Mouse (Mus musculus) neural tube, embryonic 13.5 days (tissue): ENCODE measurements around the gene Mark4. TPM values are rescaled to one million over a fixed set of nuclear protein-coding genes. Genes with fewer than 3 reads are reported as not detected.

Experiments used
- ATAC-seq: fragments of 200-750 bp; cut with Nextera tagmentation; 2 replicates; pipeline ENCODE4 v1.8.0; 2017; ENCODE audit warnings: low read depth, mild to moderate bottlenecking, moderate TSS enrichment, moderate library complexity
- H3K27ac ChIP-seq: fragments of 300-500 bp; sonication (generic); replicated peaks from 2 replicates; pipeline ENCODE4 v1.5.1; 2015; ENCODE audit warnings: moderate library complexity, mild to moderate bottlenecking, inconsistent platforms
- H3K27me3 ChIP-seq: fragments of 300-500 bp; sonication (generic); 2 replicates; pipeline ENCODE4 v1.6.1; 2015; ENCODE audit warnings: mild to moderate bottlenecking, inconsistent platforms
- H3K36me3 ChIP-seq: fragments of 300-500 bp; sonication (generic); 2 replicates; pipeline ENCODE4 v1.6.1; 2015; ENCODE audit warnings: mild to moderate bottlenecking, inconsistent platforms
- H3K4me1 ChIP-seq: fragments of 300-500 bp; sonication (generic); replicated peaks from 2 replicates; pipeline ENCODE4 v1.6.1; 2015; ENCODE audit warnings: inconsistent platforms
- H3K4me2 ChIP-seq: fragments of 300-500 bp; sonication (generic); 2 replicates; pipeline ENCODE4 v1.6.1; 2015; ENCODE audit warnings: inconsistent platforms, mild to moderate bottlenecking, moderate library complexity
- H3K4me3 ChIP-seq: fragments of 300-500 bp; sonication (generic); 2 replicates; pipeline ENCODE4 v1.5.1; 2015; ENCODE audit warnings: mild to moderate bottlenecking, inconsistent platforms
- H3K9ac ChIP-seq: fragments of 300-500 bp; sonication (generic); 2 replicates; pipeline ENCODE4 v1.6.1; 2015; ENCODE audit warnings: moderate library complexity, mild to moderate bottlenecking, inconsistent platforms
- H3K9me3 ChIP-seq: fragments of 300-500 bp; sonication (generic); 2 replicates; pipeline ENCODE4 v1.6.1; 2016; ENCODE audit warnings: inconsistent platforms
- WGBS: fragments of 180-500 bp; shearing (Covaris S2); methylation state at CpG from one replicate; pipeline ENCODE4 v1.1.7; 2015; 5-methylcytosine and 5-hydroxymethylcytosine counted together
- polyA plus RNA-seq: library from polyadenylated mRNA; unstranded; fragments of >200 nt; fragmentation: Nextera tagmentation; extraction: Ambion mirVana; gene quantifications from 2 replicates; pipeline ENCODE4 v1.2.1, GENCODE M21; 2015

Gene Mark4
- 14.9 and 16.1 TPM in 2 replicates for polyA plus RNA-seq

DNA sequence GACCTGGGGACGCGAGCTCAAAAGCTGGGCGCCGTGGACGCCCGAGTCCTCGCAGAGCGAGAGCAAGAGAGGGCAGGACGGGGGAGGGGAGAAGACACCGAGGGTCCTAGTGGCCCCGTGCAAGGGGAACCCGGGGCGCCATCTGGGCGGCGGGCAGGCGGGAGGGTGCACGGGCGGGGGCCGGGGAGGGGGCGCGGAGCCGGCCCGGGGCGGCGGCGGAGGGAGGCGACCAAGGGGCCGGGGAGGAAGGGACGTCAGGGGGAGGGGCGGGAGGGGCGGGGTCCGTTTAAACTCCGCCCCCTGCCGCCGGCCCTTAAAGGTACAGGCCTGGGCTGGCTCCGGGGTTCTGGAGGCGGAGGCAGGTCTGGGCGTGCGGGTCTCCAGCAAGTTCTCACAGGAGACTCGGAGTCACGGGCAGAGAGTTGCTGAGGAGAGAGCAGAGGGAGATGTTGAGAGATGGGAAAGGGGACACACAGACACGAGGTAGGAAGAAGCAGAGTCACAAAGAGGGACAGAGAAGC lies at the start of gene Mark4:
Gene Mark4, minus strand, starts transcription at position 231 of the 521 bp plus-strand sequence.
- peak; percentile 89 for ATAC-seq
- H3K9me3 ChIP-seq = no peaks in the 10 kb centered on the region
- H3K9ac ChIP-seq = peak within 1 kb of the TSS; percentile 97
- peaks cover 30% of the 10 kb centered on the region for H3K4me1 ChIP-seq
- H3K27me3 ChIP-seq = peaks cover 4% of the 10 kb centered on the region; the same call in 1 of the 2 replicates
- peak within 1 kb of the TSS; percentile 99 for H3K4me2 ChIP-seq
- H3K4me3 ChIP-seq = peak within 1 kb of the TSS; percentile 93
- WGBS = under 1% methylated on average over 27 of the region's 42 CpGs
- peak within 1 kb of the TSS; percentile 83 for H3K27ac ChIP-seq
- peaks cover 10% of the 10 kb centered on the region for H3K36me3 ChIP-seq

- H3K27ac ChIP-seq = peak overlapping the region; percentile 78
- ATAC-seq = no peak
Observed at GRCm38 (mm10) chr7:19507612-19507981, 49.0 kb upstream of the Mark4 start.

GRCm38 (mm10) chr7:19506969-19507611 lies 48.5 kb upstream of the Mark4 start:
- peak; percentile 25; the same call in 1 of the 2 replicates for ATAC-seq
- WGBS = under 1% methylated on average over 69 of the region's 71 CpGs
- H3K27ac ChIP-seq = peak overlapping the region; percentile 78

More at GRCm38 (mm10) chr7:19507612-19507981, 49.0 kb upstream of the Mark4 start:
- Histone ChIP-seq H3K9ac (peak overlapping the region; percentile 77), H3K36me3 (no peaks in the 10 kb centered on the region), H3K4me1 (peaks cover 25% of the 10 kb centered on the region), H3K27me3 (no peaks in the 10 kb centered on the region), H3K4me3 (peak overlapping the region; percentile 61), H3K9me3 (no peaks in the 10 kb centered on the region), H3K4me2 (peak overlapping the region; percentile 84)
- WGBS = 5% methylated on average over 18 of the region's 18 CpGs

GRCm38 (mm10) chr7:19506326-19506725 lies 47.7 kb upstream of the Mark4 start:
- WGBS = 25% methylated on average over 6 of the region's 6 CpGs
- no peaks in the 10 kb centered on the region for H3K9me3 ChIP-seq
- no peak for ATAC-seq
- H3K27ac ChIP-seq = no peak overlapping the region
- peaks cover 25% of the 10 kb centered on the region for H3K4me1 ChIP-seq
- peak overlapping the region; percentile 61 for H3K4me3 ChIP-seq
- no peaks in the 10 kb centered on the region for H3K27me3 ChIP-seq
- no peak overlapping the region for H3K9ac ChIP-seq
- no peaks in the 10 kb centered on the region for H3K36me3 ChIP-seq
- peak overlapping the region; percentile 84 for H3K4me2 ChIP-seq

More at GRCm38 (mm10) chr7:19506969-19507611, 48.5 kb upstream of the Mark4 start:
- Histone ChIP-seq H3K9ac (peak overlapping the region; percentile 77), H3K4me2 (peak overlapping the region; percentile 84), H3K9me3 (no peaks in the 10 kb centered on the region), H3K4me3 (peak overlapping the region; percentile 61), H3K4me1 (peaks cover 25% of the 10 kb centered on the region), H3K36me3 (no peaks in the 10 kb centered on the region), H3K27me3 (no peaks in the 10 kb centered on the region)

DNA sequence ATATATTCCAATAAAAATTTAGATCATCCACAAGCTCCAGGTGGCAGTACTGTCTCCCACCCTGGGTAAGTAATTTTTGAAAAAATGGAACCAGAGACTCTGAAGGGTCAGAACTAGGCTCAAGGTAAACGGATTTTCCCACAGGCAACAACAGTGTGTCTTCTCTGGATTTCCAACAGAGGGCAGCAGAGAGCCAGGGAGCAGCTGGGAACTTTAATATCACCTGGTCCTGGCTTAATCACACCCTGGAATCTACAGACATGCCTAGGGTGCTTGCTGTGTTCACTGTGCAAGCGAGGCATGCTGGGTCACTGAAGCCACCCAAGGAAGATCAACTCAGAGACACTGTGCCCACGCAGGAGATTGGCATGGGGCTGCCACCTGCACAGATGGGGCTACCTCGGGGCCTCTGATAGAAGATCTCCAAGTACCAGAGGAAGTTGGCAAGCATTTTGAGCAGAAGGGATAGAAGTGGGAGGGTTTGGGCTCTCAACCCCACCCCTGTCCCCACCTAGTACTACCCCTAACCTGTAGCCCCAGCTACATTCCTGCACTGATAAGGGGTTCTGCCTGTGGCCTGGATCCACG lies 45.0 kb upstream of the Mark4 start:
- whole genome bisulfite sequencing = 39% methylated on average over 5 of the region's 5 CpGs
- Histone ChIP-seq H3K27me3 (no peaks in the 10 kb centered on the region), H3K27ac (no peak overlapping the region), H3K4me2 (no peak overlapping the region), H3K9me3 (no peaks in the 10 kb centered on the region), H3K36me3 (no peaks in the 10 kb centered on the region), H3K4me1 (peaks cover 15% of the 10 kb centered on the region), H3K9ac (no peak overlapping the region), H3K4me3 (no peak overlapping the region)
- no peak for ATAC-seq

GRCm38 (mm10) chr7:19501658-19502057 lies 43.0 kb upstream of the Mark4 start:
- Histone ChIP-seq H3K9ac (no peak overlapping the region), H3K36me3 (no peaks in the 10 kb centered on the region), H3K27ac (no peak overlapping the region), H3K9me3 (no peaks in the 10 kb centered on the region), H3K27me3 (no peaks in the 10 kb centered on the region), H3K4me3 (no peak overlapping the region), H3K4me1 (peaks cover 4% of the 10 kb centered on the region), H3K4me2 (no peak overlapping the region)
- 83% methylated on average over 4 of the region's 4 CpGs for WGBS
- ATAC-seq = no peak

GRCm38 (mm10) chr7:19500420-19501363 lies 42.1 kb upstream of the Mark4 start:
- no peaks in the 10 kb centered on the region for H3K27me3 ChIP-seq
- H3K36me3 ChIP-seq = no peaks in the 10 kb centered on the region
- no peak overlapping the region for H3K27ac ChIP-seq
- no peak for ATAC-seq
- H3K4me3 ChIP-seq = no peak overlapping the region
- H3K9me3 ChIP-seq = no peaks in the 10 kb centered on the region
- WGBS = 75% methylated on average over 12 of the region's 12 CpGs
- H3K4me2 ChIP-seq = no peak overlapping the region
- no peaks in the 10 kb centered on the region for H3K4me1 ChIP-seq
- H3K9ac ChIP-seq = no peak overlapping the region

- no peak for ATAC-seq
- Histone ChIP-seq H3K4me1 (no peaks in the 10 kb centered on the region), H3K9ac (no peak overlapping the region), H3K9me3 (no peaks in the 10 kb centered on the region), H3K27me3 (peaks cover 12% of the 10 kb centered on the region), H3K27ac (no peak overlapping the region), H3K36me3 (no peaks in the 10 kb centered on the region), H3K4me2 (no peak overlapping the region), H3K4me3 (no peak overlapping the region)
- 85% methylated on average over 4 of the region's 4 CpGs for WGBS
Observed at GRCm38 (mm10) chr7:19498326-19498725, 39.7 kb upstream of the Mark4 start.

DNA sequence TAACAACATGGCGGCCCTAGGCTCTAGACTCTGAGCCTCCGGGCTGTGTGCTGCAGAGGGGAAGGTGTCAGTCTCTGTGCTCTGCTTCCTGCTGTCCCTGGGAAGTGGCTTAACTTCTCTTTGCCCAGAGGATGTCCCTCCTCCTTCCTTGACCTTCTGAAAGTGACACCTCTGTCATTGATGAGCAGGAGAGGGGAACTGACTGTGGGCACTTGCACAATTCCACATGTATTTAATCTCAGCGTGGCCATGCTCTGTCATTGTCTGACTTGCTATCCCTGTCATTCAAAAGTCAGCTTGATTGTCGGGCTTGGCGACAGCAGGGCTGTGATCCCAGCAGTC lies 37.6 kb upstream of the Mark4 start:
- no peaks in the 10 kb centered on the region for H3K9me3 ChIP-seq
- H3K4me3 ChIP-seq = no peak overlapping the region
- 78% methylated on average over 5 of the region's 5 CpGs for WGBS
- no peak for ATAC-seq
- no peak overlapping the region for H3K4me2 ChIP-seq
- H3K4me1 ChIP-seq = peaks cover 6% of the 10 kb centered on the region
- H3K27ac ChIP-seq = no peak overlapping the region
- no peak overlapping the region for H3K9ac ChIP-seq
- peaks cover 33% of the 10 kb centered on the region for H3K27me3 ChIP-seq
- H3K36me3 ChIP-seq = no peaks in the 10 kb centered on the region

DNA sequence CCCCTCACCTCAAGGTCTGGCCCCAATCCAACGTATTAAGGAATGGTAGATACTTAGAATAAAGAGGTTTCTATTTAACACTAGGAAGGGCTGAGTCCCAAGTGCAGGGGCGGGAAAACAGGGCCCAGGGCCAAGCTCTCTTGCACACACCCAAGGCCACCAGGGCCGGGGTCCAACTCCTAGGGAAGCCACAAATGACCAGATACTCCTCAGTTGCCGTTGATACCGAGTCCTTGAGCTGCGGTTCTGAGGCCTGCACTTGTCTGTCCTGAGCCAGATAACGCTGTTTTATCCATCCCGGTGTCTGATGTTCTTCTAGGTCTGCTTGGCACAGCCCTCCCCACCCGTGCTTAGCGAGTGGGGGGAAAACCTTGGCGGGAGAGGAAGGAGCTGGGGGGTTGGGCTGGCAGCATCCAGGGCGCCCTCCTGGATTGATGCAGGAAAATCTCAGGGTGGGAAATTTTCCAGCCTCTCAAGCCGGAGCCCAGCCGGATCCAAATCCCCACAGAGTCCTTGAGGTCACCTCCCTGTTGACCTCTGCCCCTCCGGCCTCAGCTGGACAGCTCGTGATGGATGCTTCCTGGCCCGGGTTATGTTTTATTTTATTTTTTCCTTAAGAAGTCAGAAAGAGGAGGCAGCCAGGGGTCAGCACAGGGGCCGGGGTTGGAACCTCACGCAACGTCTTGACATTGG lies 37.0 kb upstream of the Mark4 start:
- peaks cover 38% of the 10 kb centered on the region for H3K27me3 ChIP-seq
- ATAC-seq = no peak
- no peaks in the 10 kb centered on the region for H3K36me3 ChIP-seq
- 77% methylated on average over 20 of the region's 20 CpGs for WGBS
- H3K4me1 ChIP-seq = peaks cover 6% of the 10 kb centered on the region
- no peaks in the 10 kb centered on the region for H3K9me3 ChIP-seq
- no peak overlapping the region for H3K27ac ChIP-seq
- H3K4me3 ChIP-seq = no peak overlapping the region
- H3K4me2 ChIP-seq = no peak overlapping the region
- no peak overlapping the region for H3K9ac ChIP-seq

- 83% methylated on average over 25 of the region's 25 CpGs for whole genome bisulfite sequencing
- no peak for ATAC-seq
- no peak overlapping the region for H3K9ac ChIP-seq
Observed at GRCm38 (mm10) chr7:19494751-19495474, 36.3 kb upstream of the Mark4 start.

More at GRCm38 (mm10) chr7:19494751-19495474, 36.3 kb upstream of the Mark4 start:
- Histone ChIP-seq H3K27me3 (peaks cover 45% of the 10 kb centered on the region), H3K36me3 (no peaks in the 10 kb centered on the region), H3K4me3 (no peak overlapping the region), H3K4me1 (peaks cover 6% of the 10 kb centered on the region), H3K27ac (no peak overlapping the region), H3K4me2 (no peak overlapping the region), H3K9me3 (no peaks in the 10 kb centered on the region)
